Mouse (Mus musculus) brain, embryonic 14.5 days (tissue): ENCODE measurements at regions not wholly inside any gene's neighbourhood (a gene's known extent, or its start where the extent isn't known, plus 50 kb on each side); places are given as distances from the start of the nearest gene placed in this dataset.

Experiments used
- CTCF ChIP-seq: fragments of 200-500 bp; IDR thresholded peaks from 2 replicates; pipeline ENCODE4 v1.5.1; 2012; ENCODE audit warnings: inconsistent platforms, mild to moderate bottlenecking, moderate library complexity, borderline replicate concordance; ENCODE audit not compliant: insufficient read depth, insufficient read length; ENCODE audit errors: extremely low read depth
- POLR2A ChIP-seq: fragments of 200-500 bp; IDR thresholded peaks from 2 replicates; pipeline ENCODE4 v1.6.1; 2012; ENCODE audit warnings: mild to moderate bottlenecking, inconsistent platforms, borderline replicate concordance; ENCODE audit not compliant: poor library complexity, insufficient read depth, insufficient read length, severe bottlenecking; ENCODE audit errors: extremely low read depth

DNA sequence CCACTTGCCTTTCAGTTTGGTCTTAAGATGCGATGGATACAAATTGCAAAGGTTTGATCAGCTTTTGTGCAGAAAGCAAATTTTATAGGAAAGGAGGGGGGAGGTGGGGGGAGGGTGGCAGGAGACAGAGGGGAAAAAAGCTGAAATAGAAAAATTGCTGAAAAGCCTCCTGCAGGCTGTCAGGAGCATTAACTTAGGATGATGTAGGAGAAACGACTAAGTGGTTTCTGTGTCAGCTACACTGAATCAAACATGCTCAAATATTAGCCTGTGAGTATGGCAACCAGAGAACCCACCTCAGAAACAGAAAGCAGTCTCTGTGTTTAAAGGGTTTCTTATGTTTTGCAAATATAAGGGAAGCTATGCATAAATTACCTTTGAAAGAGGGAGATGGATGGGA, 819.6 kb downstream of the Gm9195 start:
- 0 out of 2 replicates have a peak, but pooled peaks have one; percentile 2 for TF ChIP-seq CTCF
- TF ChIP-seq POLR2A = no peak
